Mouse (Mus musculus): ENCODE data around the gene Wbp1.

Wbp1 gene

DNA sequence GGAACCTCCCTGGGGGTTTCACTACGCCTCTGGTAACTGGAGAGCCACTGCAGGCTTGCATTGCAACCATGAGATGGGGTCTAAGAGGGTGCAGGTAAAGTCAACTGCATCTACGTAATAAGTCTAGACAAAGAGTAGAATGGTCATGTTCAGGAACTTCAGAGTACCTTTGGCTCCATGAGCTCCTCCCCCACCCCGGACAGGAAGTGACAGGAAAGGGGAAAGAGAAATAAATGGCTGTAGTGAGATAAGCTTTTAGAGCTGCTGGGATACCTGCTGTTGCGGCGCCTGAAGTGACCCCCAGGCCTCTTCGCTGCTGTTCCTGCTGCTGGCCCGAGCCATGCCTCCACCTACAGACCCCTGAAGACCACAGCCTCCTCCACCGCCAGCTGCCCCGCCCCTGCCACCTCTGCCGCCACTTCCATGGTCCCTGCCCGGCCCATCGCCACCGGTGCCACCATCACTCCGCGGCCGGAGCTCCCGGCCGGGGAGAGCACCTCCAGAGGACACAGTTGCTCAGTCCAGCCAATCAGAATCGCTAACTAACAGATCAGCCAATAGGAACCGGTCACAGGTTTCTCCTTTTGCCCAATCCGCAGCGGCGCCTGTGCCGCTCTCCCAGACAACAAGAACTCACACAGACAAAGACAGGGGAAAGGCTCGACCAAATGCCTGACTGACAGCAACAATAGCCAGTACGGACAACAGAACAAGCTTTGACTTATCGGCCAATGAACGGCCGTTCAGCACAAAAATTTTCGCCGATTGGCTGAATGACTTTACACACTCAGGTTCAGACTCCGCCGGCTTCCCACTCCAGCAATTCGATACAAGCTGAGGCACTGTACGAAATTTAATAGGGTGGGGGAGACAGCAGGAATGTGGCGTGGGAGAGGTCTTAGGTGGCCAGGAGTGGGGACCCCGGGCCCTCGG lies at the start of gene Wbp1:
TSS of gene Wbp1 (minus strand) at position 630 of the 933 bp plus-strand sequence.
- peak; percentile 96 for DNase-seq

DNA sequence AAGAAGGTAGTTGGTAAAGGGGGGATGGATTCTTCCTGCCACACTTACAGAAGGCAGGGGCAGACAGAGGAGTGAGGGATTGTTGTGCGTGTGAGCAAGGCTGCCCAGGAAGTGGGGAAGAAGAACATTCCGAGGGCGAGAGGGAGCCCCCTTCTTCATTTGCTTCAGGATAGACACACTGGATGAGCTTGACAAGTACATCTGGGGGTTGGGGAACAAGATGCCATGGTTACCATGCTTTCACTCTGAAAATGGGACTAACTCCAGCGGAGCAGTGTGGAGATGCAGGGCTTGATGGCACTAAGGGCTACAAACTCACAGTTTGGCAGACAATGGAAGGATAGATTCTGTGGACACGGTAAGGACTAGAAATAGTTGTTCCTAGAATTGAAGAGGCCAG lies 49.7 kb upstream of the Wbp1 start:
- no peak for DNase-seq

DNA sequence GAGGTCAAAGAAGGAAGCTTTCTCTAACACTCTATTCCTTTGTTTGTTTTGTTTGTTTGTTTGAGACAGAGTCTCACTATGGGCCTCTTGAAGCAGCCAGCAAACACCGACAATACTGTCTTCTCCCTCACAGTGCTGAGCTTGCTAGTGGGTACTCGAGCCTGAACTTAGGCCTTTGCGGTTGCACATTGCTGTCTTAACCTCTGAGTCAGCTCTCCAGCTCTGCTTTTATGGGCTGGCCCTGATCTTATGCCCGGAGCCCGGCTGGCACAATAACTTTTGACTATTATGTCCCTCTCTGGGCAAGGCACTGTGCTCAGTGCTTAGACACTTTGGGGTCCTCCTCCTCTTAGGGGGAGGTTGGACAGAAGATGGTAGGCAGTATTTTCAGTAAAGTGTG lies 48.5 kb upstream of the Wbp1 start:
- DNase-seq = no peak

DNA sequence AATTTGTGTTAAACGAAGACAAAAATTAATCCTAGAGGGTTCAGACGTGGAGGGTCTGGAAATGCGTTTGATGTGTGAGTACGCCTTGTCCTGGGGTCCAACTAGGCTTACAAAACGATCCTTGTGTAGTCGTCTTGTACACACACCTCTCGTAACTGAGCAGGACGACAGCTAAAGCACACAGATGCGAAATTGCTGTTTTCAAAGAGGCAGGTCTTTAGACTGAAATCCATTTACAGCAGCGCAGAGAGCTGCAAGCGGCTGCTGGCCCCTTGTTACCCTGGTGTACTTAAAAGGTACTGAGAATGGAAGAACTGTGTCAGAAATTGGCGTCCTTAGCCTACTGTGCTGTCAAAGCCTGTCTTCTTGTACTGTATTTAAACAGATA lies 44.9 kb upstream of the Wbp1 start:
- peak; percentile 44 for DNase-seq

DNA sequence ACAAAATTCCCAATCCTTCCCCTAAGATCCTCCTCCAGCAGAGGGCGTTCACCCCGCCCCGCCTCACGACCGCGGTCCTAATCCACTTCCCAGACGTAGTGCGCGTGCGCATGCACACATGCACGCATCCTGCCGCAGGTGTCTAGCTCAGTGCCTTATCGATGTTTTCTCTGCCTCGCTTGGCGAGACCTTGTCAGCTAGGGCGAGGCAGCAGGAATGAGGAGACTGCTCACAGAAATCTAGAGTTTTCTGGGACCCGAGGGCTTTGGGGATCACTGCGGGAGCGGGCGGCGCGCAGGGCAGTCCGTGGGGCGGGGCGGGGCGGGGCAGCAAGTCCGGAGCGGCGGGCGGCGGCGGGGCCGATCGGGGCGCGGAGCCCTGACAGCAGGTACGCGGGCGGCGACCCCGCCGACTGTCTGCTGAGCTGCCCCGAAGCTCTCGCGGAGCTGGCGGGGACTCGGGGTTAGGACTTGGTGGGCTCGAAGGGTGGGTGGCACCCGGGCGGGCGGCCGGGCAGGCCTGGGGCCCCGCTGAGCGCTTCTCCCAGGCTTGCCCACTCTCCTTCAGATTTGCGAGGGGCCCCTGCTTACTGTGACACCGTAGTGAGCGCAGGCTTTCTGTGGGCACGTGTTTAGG lies 44.4 kb upstream of the Wbp1 start, which contains the start of gene Dctn1:
TSS of gene Dctn1 (plus strand) at position 314 of the 636 bp plus-strand sequence.
- DNase-seq = peak; percentile 97

DNA sequence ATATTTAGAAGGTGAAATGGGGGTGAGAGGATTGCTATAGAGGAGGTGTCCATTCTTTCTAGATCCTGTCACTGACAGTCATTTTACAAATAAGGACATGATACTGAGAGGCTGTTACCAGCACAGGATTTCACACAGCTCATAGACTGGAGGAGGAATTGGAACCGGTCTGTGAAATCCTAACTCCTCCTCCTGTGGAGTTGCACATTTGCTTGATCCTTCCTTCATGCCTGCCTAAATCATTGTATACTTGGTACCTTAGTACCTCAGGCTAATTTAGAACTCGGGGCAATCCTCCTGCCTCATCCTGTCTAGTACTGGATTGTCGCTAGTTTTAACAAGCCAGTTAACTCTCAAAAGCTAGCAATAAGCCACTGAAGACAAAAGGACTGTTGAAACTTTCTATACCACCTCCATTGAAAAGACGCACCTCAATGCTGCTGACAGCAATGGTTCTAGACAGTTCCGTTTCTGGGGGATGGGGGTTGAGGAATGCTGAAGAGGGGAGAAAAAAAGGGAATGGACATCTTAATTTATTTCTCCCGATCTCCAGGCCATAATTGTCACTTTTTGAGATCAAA lies 43.8 kb upstream of the Wbp1 start:
- DNase-seq = no peak

DNA sequence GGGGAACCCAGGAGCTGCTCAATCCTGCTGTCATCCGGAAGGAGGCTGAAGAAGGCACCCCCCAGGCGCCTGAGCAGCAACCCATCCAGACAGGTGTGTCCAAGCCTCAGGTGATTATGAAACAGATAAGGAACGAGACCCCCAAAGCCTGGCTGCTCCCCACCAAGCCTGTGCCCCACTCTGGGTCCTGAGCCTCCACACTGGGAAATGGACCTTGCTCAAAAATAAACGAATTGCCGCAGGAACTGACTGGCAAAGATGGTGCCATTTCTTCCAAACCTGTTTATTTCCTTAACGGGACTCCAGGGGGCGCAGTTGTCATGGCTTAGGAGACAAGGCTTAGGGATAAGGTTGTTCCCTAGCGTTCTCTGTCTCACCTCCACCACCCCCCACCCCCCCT lies 41.3 kb upstream of the Wbp1 start:
- peak; percentile 75 for DNase-seq

DNA sequence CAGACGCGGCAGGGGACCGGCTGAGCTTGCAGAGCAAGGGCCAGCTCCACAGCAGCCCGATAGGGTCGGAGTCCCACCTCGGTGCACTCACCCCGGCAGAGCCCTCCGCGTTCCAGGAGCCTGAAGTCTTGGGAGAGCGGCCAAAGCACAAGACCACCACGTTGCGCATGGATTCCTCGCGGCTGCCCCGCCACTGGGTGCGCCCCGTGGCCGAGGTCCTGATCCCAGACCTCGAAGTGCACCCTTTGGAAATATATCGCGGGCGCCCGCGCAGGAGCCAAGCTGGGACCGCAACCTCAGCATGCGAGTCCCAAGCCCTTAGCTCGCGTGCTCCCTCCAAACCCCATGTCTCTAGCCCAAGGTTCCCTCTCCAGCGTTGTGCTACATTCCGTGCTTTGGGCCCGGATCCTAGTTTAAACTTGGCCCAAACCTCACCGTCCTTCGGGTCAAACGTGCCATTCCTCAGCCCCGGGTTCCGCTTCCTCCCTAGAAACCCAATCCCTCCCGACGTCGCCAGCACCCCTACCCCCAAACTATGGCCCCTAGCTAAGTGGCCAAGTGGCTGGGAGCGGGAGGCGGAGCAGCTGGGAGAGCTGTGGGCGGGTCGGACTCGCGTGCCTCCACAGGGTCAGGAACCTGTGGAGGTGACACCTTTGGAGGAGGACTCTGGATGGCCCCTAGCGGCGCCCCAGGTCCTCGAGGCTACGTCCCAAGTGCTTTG lies 40.7 kb upstream of the Wbp1 start:
- DNase-seq = peak; percentile 46

DNA sequence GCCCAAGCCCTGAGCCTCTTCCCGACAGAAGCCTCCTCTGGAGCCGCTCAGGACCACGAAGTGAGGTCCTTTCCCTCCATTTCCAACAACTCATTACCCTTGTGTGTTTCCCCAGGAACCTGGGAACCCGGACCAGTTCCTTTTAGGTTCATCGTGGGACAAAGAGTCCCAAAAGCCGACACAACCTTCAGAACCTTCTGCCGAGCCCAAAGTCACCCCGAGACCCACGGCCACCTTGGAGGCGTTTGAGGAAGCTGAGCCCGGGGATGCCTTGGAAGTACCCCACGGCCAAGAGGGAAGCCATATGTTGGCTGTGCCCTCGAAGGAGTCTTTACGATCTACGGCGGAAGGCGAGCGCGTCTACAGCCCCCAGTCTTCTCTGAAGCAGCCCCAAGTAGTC lies 40.1 kb upstream of the Wbp1 start:
- peak; percentile 22 for DNase-seq

DNA sequence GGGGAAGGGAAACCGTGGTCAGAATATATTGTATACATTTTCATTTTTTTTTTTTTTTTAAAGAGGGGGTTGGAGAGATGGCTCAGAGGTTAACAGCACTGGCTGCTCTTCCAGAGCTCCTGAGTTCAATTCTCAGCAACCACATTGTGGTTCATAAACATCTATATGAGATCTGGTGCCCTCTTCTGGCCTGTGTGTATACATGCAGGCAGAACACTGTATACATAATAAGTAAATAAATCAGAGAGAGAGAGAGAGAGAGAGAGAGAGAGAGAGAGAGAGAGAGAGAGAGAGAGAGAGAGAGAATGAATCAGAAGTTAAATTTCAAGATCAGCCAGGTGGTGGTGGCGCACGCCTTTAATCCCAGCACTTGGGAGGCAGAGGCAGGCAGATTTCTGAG lies 38.1 kb upstream of the Wbp1 start:
- DNase-seq = peak; percentile 86

DNA sequence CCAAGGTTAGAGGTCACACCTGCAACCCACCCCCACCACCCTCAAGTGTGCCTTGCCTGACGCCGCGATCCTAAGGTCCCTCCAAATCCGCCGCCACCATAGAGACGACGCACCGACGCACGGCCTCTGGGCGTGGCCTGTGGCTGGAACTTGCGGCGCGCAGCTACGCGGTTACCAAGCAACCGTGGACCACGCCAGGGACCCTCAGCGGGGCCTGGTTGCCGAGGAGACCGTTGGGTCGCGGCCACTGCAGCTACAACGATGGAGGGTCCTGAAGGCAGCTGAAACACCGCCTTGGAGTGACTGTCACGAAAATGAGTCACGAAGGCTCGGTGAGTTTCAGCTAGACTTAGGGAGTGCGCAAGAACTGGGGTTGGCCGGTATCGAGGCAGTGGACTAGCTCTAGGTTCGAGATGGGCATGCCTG lies 34.9 kb upstream of the Wbp1 start, which contains the start of the genes Wdr54 and 1700003E16Rik:
TSS of gene Wdr54 (minus strand) at position 139 of the 426 bp plus-strand sequence.
TSS of gene 1700003E16Rik (plus strand) at position 146 of the 426 bp plus-strand sequence.
- DNase-seq = peak; percentile 97

DNA sequence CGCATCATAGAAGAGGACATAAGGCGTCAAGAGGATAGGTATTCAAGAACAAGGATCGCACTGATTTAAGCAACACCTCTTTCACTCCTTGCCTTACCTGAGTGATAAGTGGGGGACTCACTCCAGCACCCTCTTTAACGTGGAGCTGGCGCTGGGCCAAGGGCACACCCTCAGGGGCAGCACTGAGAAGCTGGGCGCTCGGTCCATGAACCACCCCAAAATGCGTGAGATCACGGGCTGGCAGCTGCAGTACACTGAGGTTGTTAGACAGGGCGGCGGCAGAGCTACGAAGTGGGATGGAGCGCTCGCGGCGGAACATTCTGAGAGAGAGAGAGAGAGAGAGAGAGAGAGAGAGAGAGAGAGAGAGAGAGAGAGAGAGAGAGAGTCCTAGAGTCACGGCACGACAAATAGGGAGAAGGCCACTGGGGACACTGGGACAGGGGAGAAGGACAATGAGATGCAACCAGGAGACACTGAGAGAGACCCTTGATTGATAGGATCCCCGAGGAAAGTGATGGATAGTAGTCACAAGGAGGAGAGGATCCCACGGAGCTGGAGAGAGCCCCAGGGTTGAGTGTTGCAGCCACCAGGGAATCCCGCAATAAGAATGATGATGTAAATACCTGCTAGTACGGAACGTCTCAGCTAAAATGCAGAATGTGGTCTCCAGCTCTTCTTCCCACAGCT lies 34.3 kb upstream of the Wbp1 start:
- peak; percentile 45 for DNase-seq

DNA sequence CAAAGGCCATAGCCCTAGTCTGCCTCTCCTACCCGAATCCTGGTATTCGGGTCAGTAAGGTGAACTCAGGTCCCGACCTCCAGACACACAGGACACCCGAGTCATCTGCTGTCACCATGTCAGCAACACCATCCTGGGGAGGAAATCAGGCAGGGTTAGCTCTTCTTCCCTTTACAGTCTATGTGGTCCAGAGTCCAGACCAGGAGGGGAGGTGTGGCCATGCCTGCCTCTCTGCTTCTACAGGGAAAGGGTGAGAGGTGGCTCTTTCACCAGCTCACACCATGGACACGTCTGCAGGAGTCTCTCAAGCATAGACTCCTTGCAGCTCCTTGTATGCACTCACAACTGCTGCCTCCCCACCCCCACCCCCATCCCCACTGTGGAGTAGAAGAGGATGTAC lies 32.1 kb upstream of the Wbp1 start:
- no peak for DNase-seq

DNA sequence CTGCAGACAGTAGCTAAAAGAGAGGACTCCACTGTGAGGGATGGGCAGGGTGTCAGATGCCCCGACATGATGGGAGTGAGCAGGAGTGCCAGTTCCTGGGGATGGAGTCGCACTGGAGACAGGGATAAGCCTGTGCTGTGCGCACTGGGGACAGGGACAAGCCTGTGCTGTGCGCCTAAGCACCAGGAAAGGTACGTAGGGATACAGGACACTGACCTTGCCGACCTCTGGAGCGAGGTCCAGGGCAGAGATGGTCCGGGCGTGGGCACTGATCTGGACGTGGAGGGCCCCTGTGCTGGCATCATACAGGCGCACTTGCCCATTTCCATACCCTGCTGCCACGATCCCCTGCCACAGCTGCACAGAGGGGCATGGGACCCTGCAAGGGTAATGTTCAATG lies 31.7 kb upstream of the Wbp1 start:
- no peak for DNase-seq

DNA sequence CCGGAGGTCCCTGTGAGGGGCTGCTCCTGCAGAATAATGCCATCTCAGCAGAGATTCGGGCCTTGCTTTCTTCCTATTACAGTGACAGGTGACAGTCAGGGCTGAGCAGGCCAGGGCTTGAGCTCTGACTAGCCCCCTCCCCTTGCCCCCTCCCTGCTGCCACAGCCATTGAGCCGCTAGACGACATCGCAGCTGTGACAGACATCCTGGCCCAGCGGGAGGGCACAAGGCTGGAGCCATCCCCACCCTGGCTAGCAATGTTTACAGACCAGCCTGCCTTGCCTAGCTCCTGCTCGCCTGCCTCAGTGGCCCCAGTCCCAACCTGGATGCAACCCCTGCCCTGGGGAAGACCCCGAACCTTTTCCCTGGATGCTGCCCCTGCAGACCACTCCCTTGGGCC lies 30.4 kb upstream of the Wbp1 start:
- no peak for DNase-seq

DNA sequence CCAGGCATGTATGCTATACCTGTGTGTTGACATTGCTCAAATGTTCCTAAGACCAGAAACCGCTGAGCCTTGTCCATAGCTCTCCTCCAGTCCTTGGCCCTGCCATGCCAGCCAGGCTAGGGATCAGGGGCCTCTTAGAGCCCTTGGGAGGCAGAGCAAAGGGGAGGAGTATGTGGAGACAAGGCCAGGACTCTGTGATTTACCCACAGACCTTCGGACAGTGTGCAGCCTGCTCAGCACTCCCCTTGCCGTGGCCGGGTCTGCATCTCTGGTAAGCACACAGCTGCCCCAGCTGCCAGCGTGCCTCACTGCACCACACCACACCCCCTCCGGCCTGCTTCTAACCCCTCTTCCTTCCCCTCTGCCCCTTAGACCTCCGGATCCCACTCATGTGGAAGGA lies 25.9 kb upstream of the Wbp1 start:
- DNase-seq = no peak

DNA sequence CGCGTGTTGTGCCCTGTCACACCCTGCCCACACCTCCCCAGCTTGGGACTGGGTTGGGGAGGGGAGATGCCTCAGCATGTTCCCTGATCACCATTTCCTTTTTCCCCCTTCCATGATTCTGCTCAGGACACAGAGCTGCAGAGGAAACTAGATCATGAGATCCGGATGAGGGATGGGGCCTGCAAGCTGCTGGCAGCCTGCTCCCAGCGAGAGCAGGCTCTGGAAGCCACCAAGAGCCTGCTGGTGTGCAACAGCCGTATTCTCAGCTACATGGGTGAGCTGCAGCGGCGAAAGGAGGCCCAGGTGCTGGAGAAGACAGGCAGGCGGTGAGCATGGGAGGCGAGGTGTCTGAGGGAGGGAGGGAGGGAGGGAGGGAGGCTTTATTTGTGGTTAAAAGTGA lies 24.4 kb upstream of the Wbp1 start:
- no peak for DNase-seq

DNA sequence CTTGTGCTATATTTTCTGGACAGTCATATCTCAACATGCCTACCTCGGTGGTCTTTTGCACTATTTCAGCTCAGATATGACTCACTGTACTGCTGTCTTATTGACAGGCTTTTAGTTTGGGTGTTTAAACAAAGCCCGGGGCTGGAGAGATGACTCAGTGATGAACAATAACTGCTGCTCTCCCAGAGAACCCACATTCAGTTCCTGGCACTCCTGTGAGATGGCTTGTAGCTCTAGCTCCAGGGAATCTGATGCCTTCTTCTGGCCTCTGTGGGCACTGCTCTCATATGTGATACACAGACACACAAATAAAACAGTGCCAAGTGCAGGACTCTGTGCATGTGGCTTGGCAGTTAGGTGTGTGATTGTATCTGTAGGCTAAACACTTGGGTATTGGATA lies 23.9 kb upstream of the Wbp1 start:
- DNase-seq = no peak

DNA sequence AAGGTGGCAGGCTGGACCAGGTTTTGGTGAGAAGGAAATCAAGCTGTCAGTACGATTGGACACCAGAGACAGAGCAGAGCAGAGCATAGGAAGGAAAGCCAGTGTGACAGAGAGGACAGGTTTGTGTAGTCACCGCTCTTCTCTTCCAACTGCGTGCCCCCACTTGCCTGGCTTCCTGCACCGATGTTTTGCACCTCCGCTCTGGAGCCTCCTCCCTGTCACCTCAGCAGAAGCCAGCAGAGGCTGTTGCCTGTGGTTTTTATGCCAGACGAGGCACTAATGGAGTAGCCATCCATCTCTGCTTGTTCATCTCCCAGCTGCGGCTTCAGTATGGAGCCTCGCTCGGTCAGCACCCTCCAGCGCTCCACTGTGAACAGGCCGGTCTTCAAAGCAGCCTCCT lies 21.5 kb upstream of the Wbp1 start:
- DNase-seq = no peak

DNA sequence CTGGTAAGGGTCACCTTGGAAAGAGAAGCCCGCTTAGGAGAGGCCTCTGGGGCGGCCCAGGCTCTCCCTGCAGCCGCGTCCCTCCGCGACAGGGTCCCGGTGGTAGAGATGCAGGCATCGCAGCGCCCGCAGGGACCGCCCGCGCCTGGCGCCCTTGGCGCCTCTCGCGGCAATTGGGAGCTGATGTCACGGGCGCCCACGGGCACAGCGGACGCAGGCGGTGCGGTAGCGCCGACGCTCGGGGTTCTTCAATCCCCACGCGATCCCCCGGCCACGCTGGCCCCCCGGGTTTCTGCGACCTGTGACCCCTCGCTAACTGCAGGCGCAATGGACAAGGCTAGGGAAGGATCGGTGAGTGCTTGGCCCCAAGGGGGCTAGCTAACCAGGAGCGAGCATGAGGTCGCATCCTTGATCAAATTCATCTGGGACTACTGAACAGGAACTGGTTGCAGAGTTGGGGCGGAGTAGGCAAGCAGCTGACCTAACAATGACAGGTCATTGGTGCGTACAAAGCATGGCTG lies 20.9 kb upstream of the Wbp1 start:
- DNase-seq = peak; percentile 56

DNA sequence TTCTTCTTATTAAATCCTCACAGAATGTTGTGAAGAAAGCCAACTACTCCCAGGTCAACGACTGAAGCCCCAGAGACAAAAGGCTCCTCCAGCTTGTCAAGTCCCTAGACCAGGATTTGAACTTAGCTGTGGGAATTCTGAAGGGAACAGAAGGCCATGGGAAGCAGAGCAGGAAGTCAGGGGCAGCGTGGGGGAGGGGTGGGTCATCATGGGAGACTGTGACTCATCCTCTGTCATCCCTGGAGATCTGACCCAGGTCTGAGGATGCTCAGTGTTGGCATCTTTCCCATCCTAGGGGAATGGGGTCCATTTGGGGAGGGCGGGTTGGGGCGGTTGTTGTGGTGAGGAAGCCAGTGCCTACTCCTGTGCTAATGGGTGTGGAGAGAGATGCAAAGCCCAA lies 20.3 kb upstream of the Wbp1 start:
- DNase-seq = no peak

DNA sequence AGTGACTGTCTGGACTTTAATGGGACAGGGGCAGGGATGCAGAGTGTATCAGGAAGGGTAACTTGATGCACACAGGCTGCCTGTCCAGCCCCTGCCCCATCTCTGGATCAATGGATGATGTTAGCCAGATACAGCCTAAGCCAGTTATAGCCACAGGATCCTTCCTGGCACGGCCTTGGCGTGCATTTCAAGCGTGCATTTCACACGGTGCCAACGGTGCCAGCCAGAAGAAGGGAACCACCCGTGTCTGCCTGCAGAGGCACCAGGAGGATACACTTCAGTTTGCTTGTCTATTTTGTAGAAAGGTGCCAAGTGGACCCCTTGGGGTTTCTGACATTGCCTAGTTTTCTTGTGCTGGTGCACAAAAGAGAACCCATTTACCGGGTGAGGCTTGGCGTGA lies 18.7 kb upstream of the Wbp1 start:
- no peak for DNase-seq
